Mouse (Mus musculus): Measurements from ENCODE around the gene Klk1b26.

DNA sequence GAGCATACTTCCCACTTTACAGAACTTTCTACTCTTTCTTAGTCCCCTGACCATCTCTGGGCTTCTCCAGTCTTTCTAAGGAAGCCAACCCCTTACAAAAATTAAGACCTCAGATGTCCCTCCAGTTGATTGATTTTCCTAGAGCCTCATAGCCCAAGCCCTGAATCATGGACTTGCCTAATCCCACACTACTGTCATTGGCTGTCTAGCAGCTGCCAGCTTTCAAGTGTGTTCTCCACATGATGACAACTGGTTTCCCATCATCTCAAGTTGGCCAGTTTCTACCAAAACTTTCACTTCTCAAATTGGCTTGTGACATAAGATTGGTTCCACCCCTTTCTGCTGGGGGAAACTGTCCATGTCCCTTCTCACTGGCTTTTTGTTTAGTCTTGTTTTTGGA lies 7.1 kb upstream of the Klk1b26 start:
- no peak for TF ChIP-seq ZNF384 (IDR thresholded peaks at IDR 0.05; ENCODE audit: low read depth, low read length)
- no peak for TF ChIP-seq HCFC1 (IDR thresholded peaks at IDR 0.05; ENCODE audit: borderline replicate concordance, insufficient read depth, low read length)
- TF ChIP-seq ZC3H11A (IDR thresholded peaks at IDR 0.05; ENCODE audit: borderline replicate concordance, low read depth, low read length) = no peak
- no peak for TF ChIP-seq CHD2 (IDR thresholded peaks at IDR 0.05; ENCODE audit: low read depth, low read length)
- TF ChIP-seq MAFK (IDR thresholded peaks at IDR 0.05; ENCODE audit: insufficient read depth, low read depth, low read length) = no peak

All from ES-E14 (cell line).